Mouse (Mus musculus) small intestine, adult 2 months (tissue): ENCODE data around the gene Pde4a.

Experiments used
- CTCF ChIP-seq: fragments of 200-500 bp; IDR thresholded peaks from 2 replicates; pipeline ENCODE4 v1.5.1; 2012; ENCODE audit warnings: low read depth, mild to moderate bottlenecking, control low read depth, inconsistent platforms, low read length, moderate library complexity, mixed read lengths; ENCODE audit not compliant: insufficient replicate concordance, insufficient read length; ENCODE audit errors: extremely low read depth
- POLR2A ChIP-seq: fragments of 200-500 bp; IDR thresholded peaks from 2 replicates; pipeline ENCODE4 v1.6.1; 2012; ENCODE audit warnings: low read depth, mild to moderate bottlenecking, control low read depth, inconsistent platforms, low read length, moderate library complexity

GRCm38 (mm10) chr9:21153833-21154232 lies 11.7 kb upstream of the Pde4a start:
- TF ChIP-seq POLR2A (no peak), CTCF (no peak)
